Mouse (Mus musculus) layer of hippocampus, adult 8-10 months (tissue): ENCODE measurements around the gene Cpt1a. TPM values are rescaled to one million over a fixed set of nuclear protein-coding genes. Genes with fewer than 3 reads are reported as not detected.

Experiments
- DNase-seq, 2 experiments: peaks; one replicate each; pipeline ENCODE4 v3.0.0; 2022; ENCODE audit warnings: low spot score in 2 of 2
- microRNA-seq, 2 experiments: library from miRNA; unstranded; fragments of <30 nt; microRNA quantifications; one replicate each; pipeline ENCODE4 v1.2.0; 2022
- total RNA-seq, 4 experiments: library from RNA; stranded (reverse); gene quantifications; 2 replicates each; pipeline ENCODE4 v1.2.4; 2022

Gene Cpt1a
- total RNA-seq, 4 experiments from 2014 or later = 24.0 to 30.2 (median 26.7) TPM

- no peak for DNase-seq
Observed at GRCm38 (mm10) chr19:3424214-3424613, 102.1 kb downstream of the Cpt1a start.

GRCm38 (mm10) chr19:3428057-3428830 is 106.1 kb downstream of the Cpt1a start:
- DNase-seq = no peak

GRCm38 (mm10) chr19:3429156-3429816 is 107.2 kb downstream of the Cpt1a start:
- no peak for DNase-seq

- DNase-seq = no peak
Observed at GRCm38 (mm10) chr19:3431066-3431465, 108.9 kb downstream of the Cpt1a start.

GRCm38 (mm10) chr19:3431969-3432368 is 109.8 kb downstream of the Cpt1a start:
- DNase-seq = no peak

GRCm38 (mm10) chr19:3434124-3434523 is 112.0 kb downstream of the Cpt1a start:
- DNase-seq = no peak

GRCm38 (mm10) chr19:3434641-3435040 is 112.5 kb downstream of the Cpt1a start:
- DNase-seq = no peak

Small RNA genes within 50 kb of the gene (microRNA-seq; reads per million reads assigned to microRNA genes)
- 0 to 0.76 reads per million in 2 experiments for gene Mir6984

Other genes starting within 250 kb of the Cpt1a start
- 10 to 100 TPM; 46.1 to 52.6 (median 48.3) TPM for gene Mrpl21, start 39.4 kb upstream of the Cpt1a start, total RNA-seq
- gene Ighmbp2, start 39.3 kb upstream of the Cpt1a start, total RNA-seq = 10 to 100 TPM in 3 of 4 experiments, 1 to 10 TPM in 1; 9.0 to 11.9 (median 10.6) TPM
- under 1 TPM in 3 of 4 experiments, not detected in 1; 0.38 to 0.83 (median 0.43) TPM for gene Tesmin, start 66.5 kb downstream of the Cpt1a start, total RNA-seq
- gene Gal, start 92.2 kb downstream of the Cpt1a start, total RNA-seq = 1 to 10 TPM in 1 of 4 experiments, under 1 TPM in 2, not detected in 1; 0.52 to 1.0 (median 0.63) TPM